Mouse (Mus musculus) urinary bladder, postnatal 10 days (tissue): ENCODE measurements around the gene Gm28230.

Experiments
- DNase-seq: peaks from one replicate; pipeline ENCODE4 v3.0.0; 2022; ENCODE audit warnings: low spot score

Gm28230 gene

GRCm38 (mm10) chr2:74739869-74740268, 13.3 kb downstream of the Gm28230 start:
- DNase-seq: no peak

- DNase-seq: no peak
Measured at GRCm38 (mm10) chr2:74740311-74741091, 14.0 kb downstream of the Gm28230 start.

- no peak for DNase-seq
Measured at GRCm38 (mm10) chr2:74741252-74741978, 14.9 kb downstream of the Gm28230 start.

- DNase-seq: no peak
Measured at GRCm38 (mm10) chr2:74741979-74742277, 15.4 kb downstream of the Gm28230 start.

DNA sequence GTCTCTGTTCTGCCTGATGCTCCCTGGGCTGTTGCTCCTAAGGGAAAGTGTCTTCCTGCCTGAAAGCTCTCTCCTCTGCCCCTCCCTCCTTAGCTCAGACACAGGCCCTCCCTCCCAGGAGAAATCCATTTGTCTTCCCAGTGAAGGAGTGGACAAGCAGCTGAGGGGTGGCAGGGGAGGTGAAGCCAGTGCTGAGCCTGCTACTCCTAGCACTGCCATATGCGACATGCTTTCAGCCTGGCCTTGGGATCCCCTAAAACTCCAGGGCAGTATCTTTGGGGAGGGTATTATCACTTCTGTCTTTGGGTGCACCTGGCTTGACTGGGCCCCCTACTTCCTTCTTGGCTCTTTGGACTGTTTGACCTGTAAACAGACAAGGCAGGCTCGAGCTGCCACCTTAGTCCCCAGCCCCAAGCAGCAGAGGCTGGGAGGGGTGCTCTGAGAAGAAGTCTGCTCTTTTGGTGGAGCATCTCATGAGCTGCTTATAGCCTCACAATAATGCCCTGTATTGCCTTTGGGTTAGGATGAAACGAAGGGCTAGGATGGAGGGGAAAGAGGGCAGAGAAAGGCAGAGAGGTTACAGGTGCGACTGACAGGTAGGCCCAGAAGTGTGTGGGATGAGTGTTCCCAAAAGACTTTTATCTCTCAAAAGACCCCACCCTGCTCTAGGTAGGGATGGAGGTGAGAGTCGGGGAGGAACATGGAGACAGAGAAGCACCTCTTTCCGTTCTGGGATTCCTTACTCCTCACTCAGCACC, 19.2 kb downstream of the Gm28230 start:
- no peak for DNase-seq

DNA sequence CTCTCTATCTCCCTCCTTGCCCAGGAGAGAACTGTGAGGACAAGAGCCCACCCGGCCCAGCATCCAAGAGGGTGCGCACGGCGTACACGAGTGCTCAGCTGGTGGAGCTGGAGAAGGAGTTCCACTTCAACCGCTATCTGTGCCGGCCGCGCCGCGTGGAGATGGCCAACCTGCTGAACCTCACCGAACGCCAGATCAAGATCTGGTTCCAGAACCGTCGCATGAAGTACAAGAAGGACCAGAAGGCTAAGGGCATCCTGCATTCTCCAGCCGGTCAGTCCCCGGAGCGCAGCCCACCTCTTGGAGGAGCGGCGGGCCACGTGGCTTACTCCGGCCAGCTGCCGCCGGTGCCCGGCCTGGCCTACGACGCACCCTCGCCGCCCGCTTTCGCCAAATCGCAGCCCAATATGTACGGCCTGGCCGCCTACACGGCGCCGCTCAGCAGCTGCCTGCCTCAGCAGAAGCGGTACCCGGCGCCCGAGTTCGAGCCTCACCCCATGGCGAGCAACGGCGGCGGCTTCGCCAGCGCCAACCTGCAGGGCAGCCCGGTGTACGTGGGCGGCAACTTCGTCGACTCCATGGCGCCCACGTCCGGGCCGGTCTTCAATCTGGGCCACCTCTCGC, 19.9 kb downstream of the Gm28230 start:
- no peak for DNase-seq

GRCm38 (mm10) chr2:74747006-74747405, 20.5 kb downstream of the Gm28230 start:
- DNase-seq: no peak

- no peak for DNase-seq
Measured at GRCm38 (mm10) chr2:74747661-74748141, 21.2 kb downstream of the Gm28230 start.

GRCm38 (mm10) chr2:74748436-74748995, 22.0 kb downstream of the Gm28230 start:
- no peak for DNase-seq

GRCm38 (mm10) chr2:74749337-74750121, 23.0 kb downstream of the Gm28230 start:
- DNase-seq: no peak

- no peak for DNase-seq
Measured at GRCm38 (mm10) chr2:74750731-74751250, 24.3 kb downstream of the Gm28230 start.

GRCm38 (mm10) chr2:74751861-74752260, 25.3 kb downstream of the Gm28230 start:
- DNase-seq: no peak

GRCm38 (mm10) chr2:74752431-74753174, 26.1 kb downstream of the Gm28230 start:
- DNase-seq: no peak

- DNase-seq: no peak
Measured at GRCm38 (mm10) chr2:74753175-74753523, 26.6 kb downstream of the Gm28230 start.

DNA sequence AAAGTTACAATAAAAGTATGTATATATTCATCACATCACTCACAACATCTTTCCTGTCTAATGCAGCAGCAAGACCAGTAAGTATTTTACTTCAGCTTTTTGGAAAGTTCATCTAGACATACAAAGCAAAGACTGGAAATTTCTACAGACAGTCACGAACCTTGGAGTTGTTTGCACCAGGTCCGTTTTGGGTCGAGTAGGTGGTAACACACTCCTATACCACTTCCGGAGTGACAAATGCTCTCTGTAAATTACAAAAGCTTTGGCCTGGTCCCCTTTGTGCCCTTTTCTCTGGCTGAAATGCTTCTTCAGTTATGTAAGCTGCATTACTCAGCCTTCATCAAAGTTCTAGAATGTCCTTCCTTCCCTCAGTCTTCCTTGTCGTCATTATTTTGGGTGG, 27.2 kb downstream of the Gm28230 start:
- no peak for DNase-seq

DNA sequence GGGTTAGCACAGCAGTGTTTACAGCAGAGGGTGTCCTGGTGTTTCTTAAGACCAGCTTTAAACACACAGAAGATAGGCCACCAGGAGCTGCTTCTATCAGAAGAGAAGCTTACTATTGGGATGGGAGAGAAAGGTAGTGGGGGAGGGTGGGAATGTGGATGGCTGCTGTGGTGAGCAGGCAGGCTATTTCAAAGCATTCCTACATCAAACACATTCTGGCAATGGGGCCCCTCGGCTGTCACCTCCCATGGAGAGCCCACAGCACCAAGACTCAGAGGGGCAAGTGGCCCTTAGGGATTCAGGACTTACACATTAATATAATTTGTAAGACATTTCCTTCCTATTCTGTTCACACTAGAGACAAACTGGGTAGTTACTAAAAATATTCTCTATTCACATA, 33.6 kb downstream of the Gm28230 start:
- no peak for DNase-seq

DNA sequence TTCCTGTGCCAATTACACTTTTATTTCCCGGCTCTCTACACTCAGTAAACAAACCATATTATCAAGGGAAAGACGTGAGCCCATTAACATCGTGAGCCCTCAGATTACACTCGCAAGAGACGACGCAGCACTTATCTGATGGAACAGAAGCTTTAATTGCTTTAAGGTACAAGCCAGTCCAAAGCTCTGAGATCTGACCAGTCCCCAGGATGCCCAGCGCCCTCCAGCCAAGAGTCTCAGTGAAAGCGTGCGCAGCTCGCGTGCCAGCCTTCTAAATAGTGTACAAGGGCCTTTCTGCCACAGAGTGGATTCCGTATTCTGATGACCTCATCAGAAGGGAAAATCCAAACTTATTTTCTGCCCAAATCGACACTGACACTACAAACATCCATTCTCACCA, 35.4 kb downstream of the Gm28230 start:
- DNase-seq: no peak

DNA sequence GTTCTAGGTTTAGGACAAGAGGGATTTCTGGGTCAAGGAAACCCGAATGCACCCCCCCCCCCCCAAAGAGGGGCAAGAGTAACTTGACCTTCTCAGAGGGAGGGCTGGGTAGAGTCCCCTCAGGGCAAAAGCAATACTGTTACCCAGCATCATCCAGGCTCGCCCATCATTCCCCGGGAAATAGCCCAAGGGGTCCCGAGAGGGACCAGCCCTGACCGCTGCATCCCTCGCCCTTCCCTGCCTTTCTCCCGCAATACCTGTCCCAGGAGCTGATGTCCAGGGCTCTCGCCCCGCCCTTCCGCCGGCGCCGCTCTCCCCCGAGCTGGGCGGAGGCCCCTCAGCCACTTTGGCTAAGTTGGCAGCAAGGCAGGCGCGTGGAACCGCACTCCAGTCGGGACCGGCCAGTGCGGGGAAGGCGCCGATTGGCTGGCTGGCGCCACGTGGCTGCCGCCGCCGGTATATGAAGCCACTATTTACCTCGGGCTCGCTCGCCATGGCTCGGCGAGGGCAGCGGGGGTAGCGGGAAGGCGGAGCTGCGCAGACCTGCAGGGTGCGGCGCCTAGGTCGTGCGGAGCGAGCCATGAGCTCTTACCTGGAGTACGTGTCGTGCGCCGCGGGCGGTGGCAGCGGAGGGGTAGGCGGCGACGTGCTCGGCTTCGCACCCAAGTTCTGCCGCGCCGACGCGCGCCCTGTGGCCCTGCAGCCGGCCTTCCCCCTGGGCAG, 36.2 kb downstream of the Gm28230 start, which contains the start of gene Hoxd1:
TSS of gene Hoxd1 (plus strand) at position 459 of the 723 bp plus-strand sequence.
- no peak for DNase-seq

GRCm38 (mm10) chr2:74763245-74763735, 36.8 kb downstream of the Gm28230 start:
- no peak for DNase-seq
